Mouse (Mus musculus): ENCODE data around the gene A1cf.
A peak's percentile ranks its signal among the peaks of the same experiment; 100 is the strongest.

The A1cf gene

DNA sequence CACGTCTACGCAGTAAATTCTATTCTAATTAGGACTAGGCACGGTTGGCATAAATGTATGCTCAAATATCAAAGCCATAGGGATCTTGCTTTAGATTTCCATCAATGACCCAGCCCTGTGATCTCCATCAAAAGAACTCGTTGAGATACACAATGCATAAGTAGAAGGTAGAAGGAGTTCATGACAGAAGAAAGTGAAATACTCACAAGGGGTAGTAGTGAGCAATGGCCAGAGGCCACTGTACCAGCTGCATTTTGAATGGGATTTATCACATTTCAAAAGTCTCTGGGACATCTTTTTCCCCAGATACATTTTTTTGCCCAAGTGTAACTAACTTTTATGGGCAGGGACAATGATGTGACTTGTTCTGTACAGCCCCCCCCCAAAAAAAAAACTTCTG, 85.7 kb downstream of the A1cf start:
- no peak for DNase-seq

DNA sequence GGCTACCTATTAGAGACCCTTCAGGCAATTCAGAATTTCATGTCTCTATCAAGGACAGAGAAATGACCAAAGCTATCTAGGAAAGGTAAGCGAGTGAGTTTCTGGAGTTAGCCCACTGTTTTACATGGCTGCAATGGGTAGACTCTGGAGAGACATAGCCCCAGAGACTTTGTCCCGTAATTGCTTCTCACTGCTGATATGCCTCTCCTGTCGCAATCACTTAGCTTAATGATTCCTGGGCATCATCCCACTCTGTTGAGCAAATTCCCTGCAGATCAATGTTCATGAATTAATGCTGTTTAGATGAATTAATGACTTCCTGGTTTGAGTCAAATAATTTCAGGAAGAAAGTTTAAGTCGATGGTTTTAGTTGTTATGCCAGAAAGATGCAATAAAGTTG, 86.1 kb downstream of the A1cf start:
- no peak for DNase-seq

DNA sequence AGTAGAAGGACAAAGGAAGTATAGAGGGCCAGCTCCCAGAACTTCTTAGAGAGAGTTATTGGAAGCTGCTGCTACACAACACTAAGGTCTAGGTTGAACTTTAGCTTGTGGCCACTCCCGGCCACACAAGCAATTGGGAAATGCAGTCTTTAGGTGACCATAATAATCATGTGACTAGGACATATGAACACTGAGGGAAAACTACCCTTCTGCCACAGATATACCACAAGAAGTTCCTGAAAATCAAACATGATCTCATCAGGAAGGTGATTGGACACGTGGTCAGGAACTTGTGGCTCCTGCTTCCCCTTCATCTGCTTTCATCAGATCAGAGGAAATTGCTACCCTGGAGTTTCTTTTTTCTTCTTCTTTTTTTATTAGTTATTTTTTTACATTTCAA, 87.8 kb downstream of the A1cf start:
- DNase-seq: no peak

DNA sequence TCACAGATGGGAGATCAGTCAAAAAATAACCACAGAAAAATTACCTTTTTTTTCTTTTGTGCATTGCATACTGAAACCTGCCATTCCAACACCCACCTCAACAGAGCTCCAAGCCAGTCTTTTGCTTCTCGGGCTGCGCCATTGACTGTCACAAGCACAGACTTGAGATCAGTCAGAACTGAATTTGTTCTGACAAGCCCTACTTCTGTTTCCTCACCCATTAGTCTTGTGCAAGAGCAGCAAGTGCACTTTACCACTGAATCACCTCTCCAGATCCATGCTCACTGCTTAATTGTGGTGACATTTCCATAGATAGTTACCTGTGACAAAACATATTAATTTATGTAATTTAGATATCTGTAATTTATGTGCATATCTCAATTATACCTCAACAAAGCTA, 91.9 kb downstream of the A1cf start:
- no peak for DNase-seq

DNA sequence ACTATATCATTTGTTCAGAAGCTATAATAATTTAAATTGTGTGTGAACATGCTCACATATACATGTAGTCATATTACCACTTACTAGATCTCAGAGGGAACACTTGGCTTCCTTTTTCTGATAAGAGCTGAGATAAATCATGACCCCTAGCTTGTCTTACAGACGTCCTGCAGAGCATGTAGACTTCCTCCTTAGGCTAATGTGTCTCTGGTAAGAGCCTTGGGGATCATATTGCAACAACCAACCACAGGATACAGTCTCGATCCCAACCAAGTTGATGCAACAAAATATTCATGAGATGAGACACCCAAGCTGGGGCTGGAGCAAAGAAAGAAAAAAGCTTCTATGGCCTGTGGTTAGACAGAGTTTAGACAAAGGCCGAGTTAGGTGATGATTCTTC, 94.6 kb downstream of the A1cf start:
- no peak for DNase-seq

DNA sequence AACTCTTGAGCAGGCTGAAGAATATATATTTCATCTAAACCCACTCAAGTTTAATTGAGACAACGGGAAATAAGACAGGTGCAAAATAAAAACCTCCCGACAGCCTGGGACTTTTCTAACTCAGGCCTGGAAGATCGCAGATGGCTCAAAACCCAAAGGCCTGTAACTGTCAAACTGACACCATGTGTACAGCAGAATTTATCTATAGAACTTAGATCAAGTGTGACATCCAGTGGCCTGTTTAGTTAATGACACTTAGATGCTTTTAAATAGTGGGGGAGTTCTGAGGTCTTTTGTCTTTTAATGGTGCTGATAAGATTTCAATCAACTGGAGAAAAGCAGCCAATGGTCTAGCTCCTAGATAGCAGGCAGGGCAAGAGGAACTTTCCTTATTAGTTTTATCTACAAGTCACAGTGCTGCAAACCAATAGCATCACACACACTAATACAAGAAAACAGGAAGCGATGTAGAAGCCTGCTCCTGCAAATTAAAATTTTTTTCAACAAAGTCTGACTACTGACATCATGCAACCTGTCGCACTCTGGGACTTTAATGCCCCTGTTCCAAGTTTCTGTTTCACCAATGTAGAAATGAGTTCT, 99.5 kb downstream of the A1cf start:
- DNase-seq: peak in 1 of 2 experiments; percentile 13

DNA sequence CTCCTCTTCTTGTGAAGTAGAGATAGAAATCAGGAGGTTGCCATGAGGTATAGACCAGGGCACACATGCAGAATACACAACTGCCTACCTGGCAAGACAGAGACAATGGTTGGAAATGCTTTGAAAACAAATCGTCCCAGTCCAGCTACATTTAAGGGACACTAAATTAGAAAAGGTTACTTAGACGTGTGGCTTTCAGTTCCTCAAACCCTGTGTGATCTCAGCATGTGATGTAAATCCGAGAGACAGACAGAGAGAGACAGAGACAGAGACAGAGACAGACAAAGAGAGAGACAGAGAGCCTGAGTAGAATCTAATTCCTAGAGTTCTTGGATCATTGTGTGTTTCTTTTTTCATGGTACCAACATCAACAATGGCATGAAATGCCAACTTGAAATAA, 102.8 kb downstream of the A1cf start:
- DNase-seq: peak; percentile 29 to 31

DNA sequence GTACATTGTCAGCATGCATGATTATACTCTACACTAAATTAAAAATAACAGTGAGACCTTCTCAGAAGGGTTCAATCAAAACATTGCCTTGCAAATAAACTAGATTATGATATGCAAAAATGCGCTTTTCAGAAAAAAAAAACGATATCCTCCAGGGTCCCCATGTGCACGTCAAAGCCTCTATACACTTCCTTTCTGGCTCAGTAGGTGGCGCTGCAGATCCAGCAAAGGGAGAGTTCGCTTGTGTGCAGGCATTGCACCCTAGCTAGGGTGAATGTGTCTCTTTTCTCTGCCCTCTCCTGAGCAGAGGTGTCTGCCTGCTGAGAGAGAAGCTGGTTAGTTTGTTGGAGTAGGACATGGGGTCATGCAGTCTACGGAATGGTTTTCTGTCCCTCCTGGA, 103.4 kb downstream of the A1cf start:
- peak; percentile 91 for DNase-seq

DNA sequence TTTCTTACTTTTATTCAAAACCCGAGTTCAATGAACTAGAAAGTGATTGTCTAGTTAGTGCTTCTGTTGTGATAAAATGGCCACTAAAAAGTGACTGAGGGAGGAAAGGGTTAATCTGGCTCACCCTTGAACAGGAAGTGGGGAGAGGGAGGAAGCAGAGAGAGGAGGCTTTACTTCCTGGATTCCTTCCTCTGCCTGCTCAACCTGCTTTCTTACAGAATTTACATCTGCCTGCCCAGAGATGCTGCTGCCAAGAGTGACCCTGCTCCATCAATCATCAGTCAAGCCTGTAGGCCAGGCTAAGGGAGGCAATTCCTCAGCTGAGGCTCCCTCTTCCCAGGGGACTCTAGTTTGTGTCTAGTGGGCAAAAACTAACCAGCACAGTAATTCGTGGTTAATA, 107.3 kb downstream of the A1cf start:
- peak; percentile 8 to 17 for DNase-seq

DNA sequence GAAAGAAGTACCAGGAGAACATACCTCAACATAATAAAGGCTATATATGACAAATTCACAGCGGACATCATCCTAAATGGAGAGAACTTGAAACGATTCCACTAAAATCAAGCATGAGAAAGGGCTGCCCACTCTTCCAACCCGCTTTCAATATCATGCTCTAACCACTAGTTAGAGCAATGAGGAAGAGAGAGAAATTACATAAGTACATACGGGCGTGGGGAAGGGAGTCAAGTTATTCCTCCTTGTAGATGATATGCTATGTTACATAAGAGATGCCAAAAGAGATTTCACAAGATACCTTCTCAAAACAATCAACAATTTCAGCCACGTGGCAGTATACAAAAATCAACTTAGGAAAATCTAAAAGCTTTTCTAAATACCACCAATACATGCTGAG, 122.5 kb downstream of the A1cf start:
- DNase-seq: no peak

DNA sequence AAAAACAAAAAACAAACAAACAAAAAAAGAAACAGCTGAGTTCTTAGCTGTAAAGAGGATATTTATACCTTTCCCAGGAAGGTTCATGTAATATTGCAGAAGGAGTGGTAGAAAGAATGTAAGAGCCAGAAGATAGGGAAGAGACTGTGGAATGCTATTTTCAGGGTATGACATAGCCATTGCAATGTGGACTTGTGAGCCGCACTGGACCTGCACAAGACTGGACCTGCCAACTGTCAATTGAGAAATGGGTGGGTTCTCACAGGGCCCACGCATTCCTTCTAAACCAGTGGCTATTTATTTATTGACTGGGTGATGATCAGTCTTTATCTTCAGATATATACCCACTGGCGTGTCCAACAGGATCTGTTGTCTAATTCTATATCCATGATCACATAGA, 128.4 kb downstream of the A1cf start:
- no peak for DNase-seq

Data from B cell, adult 2 months (primary cell).